Mouse (Mus musculus) MEL (cell line): ENCODE results near the gene Ccn6. TPM values are rescaled to one million over a fixed set of nuclear protein-coding genes. Genes with fewer than 3 reads are reported as not detected.

Experiments
- DNase-seq: peaks from one replicate; pipeline ENCODE4 v3.0.0; 2011; ENCODE audit warnings: low read depth, low spot score
- H3K27ac ChIP-seq: 2 replicates; pipeline ENCODE4 v1.5.1; 2012; ENCODE audit warnings: low read depth, mild to moderate bottlenecking, control low read depth, low read length, moderate library complexity; ENCODE audit not compliant: control insufficient read depth
- H3K27me3 ChIP-seq, 2 experiments: fragments of 150-350 bp in 1 of 2; sonication (generic) in 1 of 2; 2 replicates each; pipeline ENCODE4 v1.6.1; 2012; ENCODE audit warnings: low read length in 2 of 2, mild to moderate bottlenecking in 2 of 2, improper control_type of control experiment in 1 of 2, moderate library complexity in 1 of 2; ENCODE audit not compliant: insufficient read depth in 2 of 2, control insufficient read depth in 1 of 2
- H3K36me3 ChIP-seq, 2 experiments: 2 replicates each; pipeline ENCODE4 v1.6.1; 2012 to 2014; ENCODE audit warnings: low read length in 2 of 2, improper control_type of control experiment in 1 of 2, inconsistent platforms in 1 of 2, mild to moderate bottlenecking in 1 of 2; ENCODE audit not compliant: insufficient read depth in 2 of 2, control insufficient read depth in 1 of 2
- H3K4me1 ChIP-seq, 2 experiments: fragments of 150-350 bp in 1 of 2; sonication (generic) in 1 of 2; 2 replicates each; pipeline ENCODE4 v1.6.1; 2012; ENCODE audit warnings: low read length in 2 of 2, improper control_type of control experiment in 1 of 2, mild to moderate bottlenecking in 1 of 2; ENCODE audit not compliant: insufficient read depth in 2 of 2, control insufficient read depth in 1 of 2
- H3K4me3 ChIP-seq, 2 experiments: fragments of 150-350 bp in 1 of 2; sonication (generic) in 1 of 2; 2 replicates each; pipeline ENCODE4 v1.5.1; 2012; ENCODE audit warnings: low read depth in 2 of 2, low read length in 2 of 2, mild to moderate bottlenecking in 2 of 2, moderate library complexity in 2 of 2, control low read depth in 1 of 2, improper control_type of control experiment in 1 of 2; ENCODE audit not compliant: control insufficient read depth in 1 of 2, insufficient read depth in 1 of 2
- H3K79me2 ChIP-seq: 2 replicates; pipeline ENCODE4 v1.6.1; 2012; ENCODE audit warnings: mild to moderate bottlenecking, low read length, moderate library complexity; ENCODE audit not compliant: control insufficient read depth, poor library complexity, insufficient read depth
- H3K9ac ChIP-seq: 2 replicates; pipeline ENCODE4 v1.6.1; 2012; ENCODE audit warnings: low read depth, mild to moderate bottlenecking, control low read depth, low read length, moderate library complexity; ENCODE audit not compliant: control insufficient read depth, poor library complexity, severe bottlenecking
- H3K9me3 ChIP-seq: fragments of 150-350 bp; sonication (generic); replicated peaks from 2 replicates; pipeline ENCODE4 v1.6.1; 2012; ENCODE audit warnings: mild to moderate bottlenecking, low read length, improper control_type of control experiment, moderate library complexity; ENCODE audit not compliant: insufficient read depth
- BHLHE40 ChIP-seq: IDR thresholded peaks from 2 replicates; pipeline ENCODE4 v1.6.1; 2012; ENCODE audit warnings: low read depth, mild to moderate bottlenecking, inconsistent platforms, low read length, improper control_type of control experiment, borderline replicate concordance
- CTCF ChIP-seq, 3 experiments: IDR thresholded peaks in 2 of 3; conservative IDR thresholded peaks in 1 of 3; 2 replicates each; pipeline ENCODE4 v1.5.1; 2011 to 2012; ENCODE audit warnings: low read length in 3 of 3, low read depth in 2 of 3, mild to moderate bottlenecking in 2 of 3, improper control_type of control experiment in 1 of 3, inconsistent platforms in 1 of 3, mixed read lengths in 1 of 3, moderate library complexity in 1 of 3; ENCODE audit not compliant: control insufficient read depth in 1 of 3, insufficient read depth in 1 of 3, poor library complexity in 1 of 3, severe bottlenecking in 1 of 3
- E2F4 ChIP-seq: IDR thresholded peaks from 2 replicates; pipeline ENCODE4 v1.6.1; 2011; ENCODE audit warnings: low read depth, low read length, improper control_type of control experiment, borderline replicate concordance
- ELF1 ChIP-seq: IDR thresholded peaks from 2 replicates; pipeline ENCODE4 v1.6.1; 2014; ENCODE audit warnings: low read depth, mild to moderate bottlenecking, inconsistent platforms, low read length, improper control_type of control experiment, moderate library complexity
- ETS1 ChIP-seq: IDR thresholded peaks from 2 replicates; pipeline ENCODE4 v1.6.1; 2012; ENCODE audit warnings: low read depth, mild to moderate bottlenecking, inconsistent platforms, low read length, improper control_type of control experiment, moderate library complexity
- GATA1 ChIP-seq: IDR thresholded peaks from 2 replicates; pipeline ENCODE4 v1.6.1; 2011; ENCODE audit warnings: low read depth, low read length, improper control_type of control experiment
- HCFC1 ChIP-seq: IDR thresholded peaks from 2 replicates; pipeline ENCODE4 v1.6.1; 2012; ENCODE audit warnings: low read depth, mild to moderate bottlenecking, inconsistent platforms, low read length, improper control_type of control experiment, moderate library complexity
- JUND ChIP-seq: IDR thresholded peaks from 2 replicates; pipeline ENCODE4 v1.6.1; 2011; ENCODE audit warnings: low read depth, mild to moderate bottlenecking, improper control_type of control experiment, low read length
- MAFK ChIP-seq: IDR thresholded peaks from 2 replicates; pipeline ENCODE4 v1.6.1; 2011; ENCODE audit warnings: low read depth, mild to moderate bottlenecking, low read length, improper control_type of control experiment, borderline replicate concordance
- MAX ChIP-seq: IDR thresholded peaks from 2 replicates; pipeline ENCODE4 v1.6.1; 2011; ENCODE audit warnings: low read length, improper control_type of control experiment
- MXI1 ChIP-seq: IDR thresholded peaks from 2 replicates; pipeline ENCODE4 v1.6.1; 2011; ENCODE audit warnings: mild to moderate bottlenecking, low read depth, low read length, improper control_type of control experiment
- MYB ChIP-seq: IDR thresholded peaks from 2 replicates; pipeline ENCODE4 v1.6.1; 2011; ENCODE audit warnings: mild to moderate bottlenecking, low read depth, low read length, improper control_type of control experiment
- MYC ChIP-seq: IDR thresholded peaks from 2 replicates; pipeline ENCODE4 v1.6.1; 2011; ENCODE audit warnings: low read depth, mild to moderate bottlenecking, low read length, improper control_type of control experiment, moderate library complexity
- NELFE ChIP-seq: IDR thresholded peaks from 2 replicates; pipeline ENCODE4 v1.6.1; 2011; ENCODE audit warnings: low read depth, low read length, improper control_type of control experiment
- NRF1 ChIP-seq: IDR thresholded peaks from 2 replicates; pipeline ENCODE4 v1.6.1; 2014; ENCODE audit warnings: low read depth, mild to moderate bottlenecking, inconsistent platforms, low read length, improper control_type of control experiment, moderate library complexity; ENCODE audit not compliant: poor library complexity, insufficient read depth, severe bottlenecking
- POLR2AphosphoS2 ChIP-seq: IDR thresholded peaks from 2 replicates; pipeline ENCODE4 v1.6.1; 2011; ENCODE audit warnings: low read length, improper control_type of control experiment
- RAD21 ChIP-seq: IDR thresholded peaks from 2 replicates; pipeline ENCODE4 v1.6.1; 2011; ENCODE audit warnings: mild to moderate bottlenecking, low read depth, low read length, improper control_type of control experiment
- RCOR1 ChIP-seq: IDR thresholded peaks from 2 replicates; pipeline ENCODE4 v1.6.1; 2012; ENCODE audit warnings: low read depth, mild to moderate bottlenecking, inconsistent platforms, low read length, improper control_type of control experiment
- SIN3A ChIP-seq: IDR thresholded peaks from 2 replicates; pipeline ENCODE4 v1.6.1; 2012; ENCODE audit warnings: low read length, improper control_type of control experiment, inconsistent platforms
- SMC3 ChIP-seq: IDR thresholded peaks from 2 replicates; pipeline ENCODE4 v1.6.1; 2011; ENCODE audit warnings: low read depth, low read length, improper control_type of control experiment
- TBP ChIP-seq: IDR thresholded peaks from 2 replicates; pipeline ENCODE4 v1.8.0; 2011; ENCODE audit warnings: low read depth, low read length, improper control_type of control experiment
- TCF12 ChIP-seq: IDR thresholded peaks from 2 replicates; pipeline ENCODE4 v1.6.1; 2014; ENCODE audit warnings: low read depth, mild to moderate bottlenecking, inconsistent platforms, low read length, improper control_type of control experiment, moderate library complexity
- UBTF ChIP-seq: IDR thresholded peaks from 2 replicates; pipeline ENCODE4 v1.6.1; 2012; ENCODE audit warnings: low read depth, mild to moderate bottlenecking, inconsistent platforms, low read length, improper control_type of control experiment, moderate library complexity, borderline replicate concordance; ENCODE audit not compliant: insufficient read depth
- USF1 ChIP-seq: IDR thresholded peaks from 2 replicates; pipeline ENCODE4 v1.6.1; 2014; ENCODE audit warnings: low read depth, mild to moderate bottlenecking, inconsistent platforms, low read length, improper control_type of control experiment, moderate library complexity
- USF2 ChIP-seq, 2 experiments: IDR thresholded peaks; 2 replicates each; pipeline ENCODE4 v1.6.1; 2011 to 2012; ENCODE audit warnings: improper control_type of control experiment in 2 of 2, low read length in 2 of 2, borderline replicate concordance in 1 of 2, inconsistent platforms in 1 of 2, low read depth in 1 of 2, mild to moderate bottlenecking in 1 of 2; ENCODE audit not compliant: insufficient read depth in 1 of 2
- ZC3H11A ChIP-seq: IDR thresholded peaks from 2 replicates; pipeline ENCODE4 v1.6.1; 2012; ENCODE audit warnings: low read depth, mild to moderate bottlenecking, inconsistent platforms, low read length, improper control_type of control experiment
- ZMIZ1 ChIP-seq: IDR thresholded peaks from 2 replicates; pipeline ENCODE4 v1.6.1; 2012; ENCODE audit warnings: low read depth, mild to moderate bottlenecking, inconsistent platforms, low read length, improper control_type of control experiment, moderate library complexity
- ZNF384 ChIP-seq: IDR thresholded peaks from 2 replicates; pipeline ENCODE4 v1.6.1; 2012; ENCODE audit warnings: low read depth, mild to moderate bottlenecking, inconsistent platforms, low read length, improper control_type of control experiment
- polyA plus RNA-seq, 2 experiments: library from polyadenylated mRNA; stranded (reverse) in 1 of 2; unstranded in 1 of 2; fragments of >175 nt in 1 of 2; fragments of >200 nt in 1 of 2; gene quantifications; 2 replicates each; pipeline versions ENCODE4 v1.2.1 to v1.2.4; 2012; ENCODE audit warnings: low replicate concordance in 2 of 2, low read depth in 1 of 2; ENCODE audit not compliant: insufficient read length in 2 of 2, insufficient read depth in 1 of 2, missing spikeins in 1 of 2
- total RNA-seq: library from RNA; depleted of rRNA; stranded (reverse); fragments of 300-350 nt; gene quantifications from 2 replicates; pipeline ENCODE4 v1.2.3, GENCODE M21; 2012; rRNA removed

Ccn6 gene
- total RNA-seq = not detected in 2 replicates
- polyA plus RNA-seq = under 1 TPM in 1 of 2 experiments, not detected in 1; 0.43 TPM

DNA sequence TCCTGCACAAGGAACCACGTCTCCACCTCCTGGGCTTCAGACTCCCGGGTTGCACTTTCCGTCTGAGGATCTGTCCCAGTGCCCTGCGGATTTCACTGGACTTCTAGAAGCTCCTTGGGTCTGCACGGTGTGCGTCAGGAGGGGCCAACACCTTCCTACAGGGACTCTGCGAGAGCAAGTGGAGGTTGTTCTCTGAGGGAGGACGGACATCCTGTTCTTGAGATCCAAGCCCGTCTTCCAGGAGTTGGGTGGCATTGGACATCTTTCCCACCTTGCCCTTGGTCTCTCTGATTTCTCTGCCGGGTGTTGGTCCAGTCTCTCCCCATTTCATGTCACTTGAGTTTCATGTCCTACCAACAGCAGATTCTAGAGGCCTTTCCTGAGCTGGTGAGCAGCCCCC is at the start of gene Ccn6:
TSS of gene Ccn6 (minus strand) at position 101 of the 400 bp plus-strand sequence.
- H3K4me1 ChIP-seq = no peaks in the 10 kb centered on the region
- H3K9me3 ChIP-seq = no peaks in the 10 kb centered on the region
- no peak within 1 kb of the TSS for H3K4me3 ChIP-seq
- H3K79me2 ChIP-seq = no peaks in the 10 kb centered on the region
- H3K36me3 ChIP-seq = no peaks in the 10 kb centered on the region
- no peak within 1 kb of the TSS for H3K27ac ChIP-seq
- DNase-seq = no peak
- no peak within 1 kb of the TSS for H3K9ac ChIP-seq
- TF ChIP-seq SIN3A (no peak), ZMIZ1 (no peak), NRF1 (no peak), E2F4 (no peak), HCFC1 (no peak), MYC (no peak), ZNF384 (no peak), ZC3H11A (no peak), USF1 (no peak), BHLHE40 (no peak), ETS1 (no peak), MAFK (no peak), USF2 (IDR thresholded peaks at IDR 0.05; ENCODE audit: borderline replicate concordance in 1 of 2, insufficient read depth in 1 of 2, low read depth in 1 of 2, low read length in 2 of 2) (no peak), UBTF (no peak), TBP (no peak), RCOR1 (no peak), ELF1 (no peak), GATA1 (no peak)
- H3K27me3 ChIP-seq = no peaks in the 10 kb centered on the region; a peak in 1 of 4 replicates

GRCm38 (mm10) chr10:39210031-39210430 is 46.4 kb upstream of the Ccn6 start:
- no peak overlapping the region for H3K9ac ChIP-seq
- TF ChIP-seq CTCF (IDR thresholded peaks at IDR 0.05 in 2 of 3, conservative IDR thresholded peaks at IDR 0.05 in 1 of 3; ENCODE audit: control insufficient read depth in 1 of 3, insufficient read depth in 1 of 3, low read depth in 2 of 3, low read length in 3 of 3, poor library complexity in 1 of 3, severe bottlenecking in 1 of 3) (no peak), SIN3A (no peak), MYB (no peak), USF2 (IDR thresholded peaks at IDR 0.05; ENCODE audit: borderline replicate concordance in 1 of 2, insufficient read depth in 1 of 2, low read depth in 1 of 2, low read length in 2 of 2) (no peak), TCF12 (no peak), NRF1 (no peak), POLR2AphosphoS2 (no peak), SMC3 (no peak), E2F4 (no peak), MXI1 (no peak), MAX (no peak), NELFE (no peak), JUND (no peak), BHLHE40 (no peak), ETS1 (no peak), RAD21 (no peak), USF1 (no peak), HCFC1 (no peak)
- H3K36me3 ChIP-seq = no peaks in the 10 kb centered on the region
- H3K27me3 ChIP-seq = no peaks in the 10 kb centered on the region
- DNase-seq = no peak
- H3K9me3 ChIP-seq = no peaks in the 10 kb centered on the region
- no peaks in the 10 kb centered on the region for H3K79me2 ChIP-seq
- no peaks in the 10 kb centered on the region for H3K4me1 ChIP-seq
- H3K27ac ChIP-seq = no peak overlapping the region
- no peak overlapping the region for H3K4me3 ChIP-seq
